Mouse (Mus musculus) mouse trophoblast stem cell (cell line): Measurements from ENCODE around the gene Znrd1as.
"Not testable (repeated sequence)": the region's sequence is repeated elsewhere in the genome, so short reads cannot be mapped to it uniquely, and the experiment has no call there.

Experiments
- in situ Hi-C, 2 experiments: fragments of 300-500 bp; cut with MseI, MboI; formaldehyde crosslinking; loops; 2 replicates in 1 of 2; 3 replicates in 1 of 2; pipeline ENCODE4 v1.15.1; 2025

Znrd1as gene

DNA sequence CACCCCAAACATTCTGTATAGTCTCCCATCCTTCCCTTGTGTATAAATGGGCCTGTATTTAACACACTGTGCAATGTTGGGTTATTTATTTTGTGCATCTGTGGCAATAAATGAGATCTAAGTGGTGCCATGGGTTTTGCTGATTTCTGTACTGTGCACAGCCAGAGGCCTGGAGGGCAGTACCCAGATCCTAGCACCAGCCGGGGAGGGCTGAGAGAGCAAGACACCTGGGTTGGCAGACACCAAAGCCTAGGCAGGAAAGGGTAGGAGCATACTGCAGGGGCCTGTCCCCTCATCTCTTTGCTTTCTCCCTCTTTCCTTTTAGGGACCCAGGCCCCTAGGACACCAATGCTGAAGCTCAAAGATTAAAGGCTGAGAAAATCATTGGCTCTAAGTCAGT lies 10.1 kb upstream of the Znrd1as start:
- in situ Hi-C loops, result no loop called here

DNA sequence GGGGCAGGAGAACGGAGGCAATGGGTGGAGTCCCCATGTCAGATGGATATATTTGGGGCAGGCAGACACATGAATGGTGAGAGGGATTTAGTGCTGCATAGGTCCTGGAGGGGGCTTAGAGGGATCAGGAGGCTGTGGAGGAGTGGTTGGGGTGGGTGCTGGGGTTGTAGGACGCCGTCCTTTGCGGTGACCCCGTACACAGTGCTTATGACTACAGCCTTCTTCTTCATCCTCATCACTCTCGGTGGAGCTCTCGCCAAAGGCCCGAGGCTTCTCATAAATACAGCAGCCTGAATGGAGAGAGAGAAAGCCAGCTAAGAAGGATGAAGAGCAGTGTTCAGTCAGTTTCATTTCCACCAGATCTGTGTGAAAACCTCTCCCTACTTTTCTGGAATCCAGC lies 9.1 kb upstream of the Znrd1as start:
- in situ Hi-C loops, result no loop called here

DNA sequence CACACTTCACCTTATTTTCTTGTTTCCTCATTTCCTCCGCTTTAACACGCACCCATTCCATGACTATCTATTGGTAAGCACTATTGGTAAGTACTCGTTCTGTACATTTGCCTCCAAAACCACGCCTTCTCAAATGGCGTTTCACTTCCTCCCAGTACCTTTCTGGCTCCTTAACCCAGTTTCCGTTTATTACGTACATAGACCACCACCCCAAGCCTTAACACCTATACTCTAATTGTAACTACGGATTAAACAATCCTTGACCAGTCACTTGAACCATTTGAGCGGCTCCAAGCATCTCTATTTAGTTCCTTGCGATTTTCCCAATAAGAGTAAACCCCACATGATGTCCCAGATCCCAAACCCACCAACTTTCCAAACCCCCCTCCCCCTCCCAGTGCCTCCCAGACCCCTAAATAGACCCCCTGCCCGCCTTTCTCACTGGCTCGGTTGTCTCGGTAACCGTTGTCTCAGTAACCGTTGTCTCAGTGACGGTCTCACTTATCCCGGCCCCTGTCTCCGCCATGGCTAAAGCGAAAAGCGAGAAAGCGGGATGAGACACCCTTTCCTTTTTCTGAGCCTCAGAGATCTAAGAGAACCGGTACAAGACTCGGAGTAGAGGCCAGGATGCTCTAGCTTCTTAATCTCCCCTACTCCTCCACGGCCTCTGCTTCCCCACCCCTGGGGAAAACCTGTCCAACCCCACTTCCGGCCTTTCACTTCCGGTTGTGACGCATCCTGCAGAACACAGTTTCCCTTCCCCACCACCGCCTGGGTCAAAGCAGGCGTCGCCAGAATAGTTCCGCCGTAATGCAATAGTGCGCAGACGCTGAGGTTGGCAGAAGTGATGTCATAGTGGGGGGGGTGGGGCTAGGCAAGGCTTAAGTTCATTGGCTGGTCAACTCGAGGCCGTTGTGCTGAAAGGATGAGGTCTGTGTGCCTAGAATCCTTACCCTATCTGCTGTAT lies 7.1 kb upstream of the Znrd1as start, which contains the start of gene Ppp1r11:
Gene Ppp1r11, minus strand, starts transcription at position 761 of the 967 bp plus-strand sequence.
- in situ Hi-C loops, result no loop called here

DNA sequence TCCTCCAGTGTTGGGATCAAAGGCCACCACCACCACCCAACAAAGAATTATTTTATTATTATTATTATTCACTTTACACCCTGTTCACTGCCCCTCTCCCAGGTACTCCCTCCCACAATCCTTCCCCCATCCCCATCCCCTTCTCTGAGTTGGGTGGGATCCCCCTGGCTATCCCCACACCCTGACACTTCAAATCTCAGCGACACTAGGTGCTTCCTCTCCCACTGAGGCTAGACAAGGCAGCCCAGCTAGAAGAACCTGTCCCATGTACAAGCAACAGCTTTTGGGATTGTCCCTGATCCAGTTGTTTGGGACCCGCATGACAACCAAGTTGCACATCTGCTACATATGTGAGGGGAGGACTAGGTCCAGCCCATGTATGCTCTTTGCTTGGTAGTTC lies 5.8 kb upstream of the Znrd1as start:
- in situ Hi-C loops, result no loop called here

DNA sequence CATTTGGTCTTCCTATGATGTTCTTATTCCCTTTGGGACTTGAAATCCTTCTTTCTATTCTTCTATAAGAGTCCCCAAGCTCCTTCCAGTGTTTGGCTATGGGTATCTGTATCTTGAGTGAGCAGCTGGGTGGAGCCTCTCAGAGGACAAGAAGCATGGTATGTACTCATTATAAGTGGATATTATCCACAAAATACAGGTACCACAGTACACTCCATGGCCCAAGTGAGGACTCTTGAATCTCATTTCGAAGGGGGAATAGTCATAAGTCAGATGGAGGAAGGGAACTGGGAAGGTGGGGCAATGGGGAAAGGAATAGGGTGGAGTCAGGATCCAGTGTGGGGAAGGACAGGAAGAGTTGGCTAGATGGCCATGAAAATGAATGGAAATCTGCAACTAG lies 5.3 kb upstream of the Znrd1as start:
- in situ Hi-C loops, result no loop called here

DNA sequence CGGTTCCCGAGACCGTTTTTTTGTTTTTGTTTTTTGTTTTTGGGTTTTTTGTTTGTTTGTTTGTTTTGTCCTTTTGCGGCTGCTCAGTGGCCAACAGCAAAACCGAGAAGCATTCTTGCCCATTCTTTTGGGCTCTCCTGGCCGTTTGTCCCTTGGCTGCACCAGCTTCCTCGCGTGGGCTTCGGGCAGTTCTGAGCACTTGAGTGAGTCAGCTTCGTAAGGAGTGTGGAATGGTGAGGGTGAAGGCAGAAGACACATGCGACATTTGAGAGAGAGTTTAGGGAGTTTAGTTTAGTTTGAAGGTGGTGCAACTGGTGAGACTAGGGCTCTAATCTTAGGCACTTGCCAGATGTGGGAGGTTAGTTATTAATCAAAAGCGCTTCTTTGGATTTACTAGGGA lies 492 bp downstream of the Znrd1as start:
- in situ Hi-C loops, result no loop called here

DNA sequence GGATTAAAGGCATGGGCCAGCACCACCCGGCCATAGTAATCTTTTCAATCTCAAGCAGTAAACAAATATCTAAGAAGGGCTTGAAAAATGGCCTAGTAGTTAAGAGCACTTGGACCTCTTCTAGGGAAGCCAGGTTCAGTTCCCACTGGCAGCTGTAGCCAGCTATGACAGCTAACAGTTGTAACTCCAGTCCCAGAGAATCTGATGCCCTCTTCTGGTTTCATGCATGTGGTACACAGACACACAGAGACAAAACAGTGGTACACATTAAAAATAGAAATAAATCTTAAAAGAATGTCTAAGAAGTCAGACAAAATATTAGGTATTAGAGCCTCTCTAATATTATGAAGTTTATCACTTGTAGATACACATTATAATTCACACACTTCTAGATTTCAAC lies 2.7 kb downstream of the Znrd1as start:
- in situ Hi-C loops, result no loop called here

DNA sequence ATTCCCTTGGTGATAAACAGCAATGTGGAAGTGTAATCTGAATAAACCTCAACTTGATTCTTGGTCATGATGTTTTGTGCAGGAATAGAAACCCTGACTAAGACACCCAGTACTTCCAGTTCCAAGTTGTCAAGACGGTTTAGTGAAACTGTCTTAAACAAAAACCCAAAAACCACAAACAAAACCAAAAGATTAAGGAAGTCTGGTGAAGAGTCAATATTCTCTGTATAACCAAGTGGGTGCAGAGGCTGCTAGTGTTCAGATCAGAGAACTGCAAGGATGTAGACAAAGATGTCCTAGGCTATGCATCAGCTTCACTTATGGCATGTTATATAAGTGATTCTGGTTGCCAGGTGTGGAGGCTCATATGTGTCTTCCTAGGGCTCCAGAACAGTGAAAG lies 8.5 kb downstream of the Znrd1as start:
- in situ Hi-C loops, result no loop called here

DNA sequence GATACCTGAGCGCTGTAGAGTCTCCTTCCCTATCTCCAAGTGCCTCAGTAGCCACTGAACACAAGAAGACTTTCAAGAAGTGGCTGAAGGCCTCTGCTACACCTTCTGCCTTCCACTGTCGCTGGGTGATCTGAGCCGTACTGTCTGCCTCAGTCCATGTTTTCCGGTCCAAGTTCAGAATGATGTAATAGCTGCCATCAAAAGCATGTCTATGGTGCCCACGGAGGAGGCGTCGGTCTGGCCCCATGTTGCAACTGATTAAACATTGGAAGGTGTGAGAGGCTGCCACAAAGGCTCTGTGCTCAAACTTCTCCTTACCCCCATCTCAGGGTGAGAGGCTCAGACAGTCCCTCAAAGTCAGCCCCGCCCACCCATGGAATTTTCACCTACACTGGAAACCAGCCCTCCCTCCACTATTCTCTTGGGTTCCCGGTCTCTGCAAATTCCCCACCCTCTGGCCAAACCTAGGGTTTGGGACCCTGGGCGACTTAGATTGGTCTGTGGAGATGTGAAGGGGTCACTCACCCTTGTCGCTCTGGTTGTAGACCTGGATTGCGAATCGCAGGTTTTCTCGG lies 12.0 kb downstream of the Znrd1as start:
- in situ Hi-C loops, result no loop called here

DNA sequence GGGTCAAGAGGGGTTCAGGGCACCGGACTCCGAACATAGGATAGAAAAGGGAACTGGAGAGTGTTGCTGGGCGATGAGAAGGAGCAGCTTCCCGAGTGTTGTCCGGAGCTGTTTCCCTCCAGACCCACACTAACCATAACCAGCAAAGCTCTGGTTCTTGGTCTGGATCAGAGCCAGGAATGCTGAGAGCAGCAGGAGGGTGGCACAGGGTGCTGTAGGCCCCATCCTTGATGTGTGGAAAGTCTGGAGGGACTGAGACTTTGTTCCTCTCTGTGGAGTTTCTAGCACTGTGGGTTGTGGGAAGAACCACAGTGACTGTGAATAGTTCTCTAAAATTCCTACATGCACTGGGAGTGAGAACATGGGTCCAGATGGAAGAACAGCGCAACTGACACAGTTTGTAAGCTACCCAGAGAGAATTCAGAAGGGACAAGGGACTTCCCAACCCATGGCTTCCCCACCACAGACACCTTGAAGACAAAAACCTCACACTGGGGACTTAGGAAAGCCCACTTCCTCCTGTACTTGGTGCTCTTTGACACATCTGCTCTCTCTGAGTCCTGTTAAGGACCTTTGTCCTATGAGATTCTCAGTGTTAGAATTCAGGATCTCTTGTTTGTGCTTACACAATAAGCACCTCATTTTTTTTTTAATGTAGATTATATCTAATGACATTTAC lies 12.9 kb downstream of the Znrd1as start:
- in situ Hi-C loops, result no loop called here

DNA sequence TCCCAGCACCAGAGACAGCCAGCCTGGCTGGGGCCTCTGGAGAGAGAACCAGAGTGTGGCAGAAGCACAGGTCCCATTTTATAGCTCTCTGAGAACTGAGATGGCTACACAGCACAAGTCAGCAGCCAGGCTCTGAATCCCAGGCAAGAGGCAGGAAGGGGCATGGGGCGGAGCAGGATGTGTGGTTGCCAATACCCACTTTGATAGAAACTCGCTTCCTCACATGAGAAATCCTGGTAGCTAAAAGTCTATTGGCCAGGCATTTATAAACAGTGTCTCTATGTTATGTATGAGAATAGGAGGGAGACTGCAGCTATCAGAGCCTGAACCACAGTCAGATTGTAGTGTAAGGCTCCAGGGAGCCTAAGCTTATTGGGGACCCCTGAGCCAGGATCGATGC lies 14.4 kb downstream of the Znrd1as start:
- in situ Hi-C loops, result no loop called here

DNA sequence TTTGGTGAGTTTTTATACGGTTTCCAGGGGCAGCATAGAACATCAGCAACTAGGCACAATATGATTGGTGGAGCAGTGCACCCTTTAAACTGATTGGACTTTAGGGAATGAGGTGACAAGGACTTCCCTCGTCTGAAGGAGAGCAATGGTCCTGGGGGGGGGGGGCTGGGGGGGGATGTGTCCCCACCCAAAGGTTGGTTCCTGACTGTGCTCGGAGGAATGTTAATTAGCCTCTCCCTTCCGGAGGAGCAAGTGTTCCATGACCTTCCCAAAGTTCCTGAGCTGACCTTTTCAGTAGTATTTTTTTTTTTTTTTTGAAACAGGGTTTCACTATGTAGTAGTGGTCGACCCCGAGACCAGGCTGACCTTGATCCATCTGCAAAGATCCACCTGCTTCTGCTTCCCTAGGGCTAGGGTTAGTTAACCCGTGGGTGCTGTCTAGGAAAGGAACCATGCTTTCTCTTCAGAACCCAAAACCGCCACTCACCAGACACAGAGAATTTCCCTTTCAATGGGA lies 14.9 kb downstream of the Znrd1as start:
- in situ Hi-C loops, result no loop called here

DNA sequence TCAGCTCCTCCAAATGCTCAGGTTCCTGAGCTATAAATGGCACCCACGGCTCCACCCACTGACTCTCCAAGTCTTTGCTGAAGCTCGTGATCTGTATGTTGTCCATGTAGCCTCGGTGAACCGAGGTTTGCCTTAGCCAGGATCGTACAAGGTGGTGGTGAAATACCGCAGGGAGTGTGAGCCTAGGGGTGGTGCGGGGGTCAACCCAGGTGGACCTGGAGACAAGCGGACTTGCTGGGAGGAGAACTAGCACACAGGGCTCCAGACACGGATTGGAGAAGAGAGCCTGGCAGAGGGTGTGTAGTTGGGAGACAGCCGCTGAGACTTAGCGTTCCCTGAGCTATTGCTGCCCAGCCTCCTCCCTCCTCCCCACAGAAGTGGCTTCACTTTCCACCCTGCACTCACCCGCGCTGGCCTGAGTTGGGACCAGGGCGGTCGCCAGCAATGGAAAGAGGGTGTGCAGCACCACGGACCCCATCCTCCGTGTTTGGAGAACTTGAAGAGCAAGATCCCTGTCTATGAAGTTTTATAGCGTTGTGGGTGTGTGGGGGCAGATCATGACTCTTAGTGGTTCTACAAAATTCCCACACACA lies 22.9 kb downstream of the Znrd1as start, which contains the start of gene 2410137M14Rik:
Gene 2410137M14Rik, minus strand, starts transcription at position 17 of the 593 bp plus-strand sequence.
- in situ Hi-C loops, result no loop called here

DNA sequence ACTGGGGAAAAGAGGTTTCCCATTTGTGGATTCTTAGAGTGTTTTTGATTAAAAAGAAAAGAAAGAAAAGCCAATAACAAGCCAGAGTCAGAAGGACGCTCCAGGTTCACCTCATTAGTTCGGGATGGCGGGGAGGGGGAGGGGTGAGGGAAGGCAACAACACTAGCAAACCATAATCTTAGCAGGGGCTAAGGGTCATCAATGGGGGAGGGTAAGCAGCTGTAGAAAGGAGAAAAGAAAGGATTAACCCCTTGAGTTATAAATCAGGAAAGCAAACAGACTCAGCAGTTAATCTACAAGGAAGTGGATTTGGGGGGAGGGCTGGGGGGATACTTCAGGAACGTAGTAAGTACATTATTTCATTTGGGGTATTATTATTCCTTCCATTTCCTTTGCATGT lies 23.5 kb downstream of the Znrd1as start:
- in situ Hi-C loops, result no loop called here

DNA sequence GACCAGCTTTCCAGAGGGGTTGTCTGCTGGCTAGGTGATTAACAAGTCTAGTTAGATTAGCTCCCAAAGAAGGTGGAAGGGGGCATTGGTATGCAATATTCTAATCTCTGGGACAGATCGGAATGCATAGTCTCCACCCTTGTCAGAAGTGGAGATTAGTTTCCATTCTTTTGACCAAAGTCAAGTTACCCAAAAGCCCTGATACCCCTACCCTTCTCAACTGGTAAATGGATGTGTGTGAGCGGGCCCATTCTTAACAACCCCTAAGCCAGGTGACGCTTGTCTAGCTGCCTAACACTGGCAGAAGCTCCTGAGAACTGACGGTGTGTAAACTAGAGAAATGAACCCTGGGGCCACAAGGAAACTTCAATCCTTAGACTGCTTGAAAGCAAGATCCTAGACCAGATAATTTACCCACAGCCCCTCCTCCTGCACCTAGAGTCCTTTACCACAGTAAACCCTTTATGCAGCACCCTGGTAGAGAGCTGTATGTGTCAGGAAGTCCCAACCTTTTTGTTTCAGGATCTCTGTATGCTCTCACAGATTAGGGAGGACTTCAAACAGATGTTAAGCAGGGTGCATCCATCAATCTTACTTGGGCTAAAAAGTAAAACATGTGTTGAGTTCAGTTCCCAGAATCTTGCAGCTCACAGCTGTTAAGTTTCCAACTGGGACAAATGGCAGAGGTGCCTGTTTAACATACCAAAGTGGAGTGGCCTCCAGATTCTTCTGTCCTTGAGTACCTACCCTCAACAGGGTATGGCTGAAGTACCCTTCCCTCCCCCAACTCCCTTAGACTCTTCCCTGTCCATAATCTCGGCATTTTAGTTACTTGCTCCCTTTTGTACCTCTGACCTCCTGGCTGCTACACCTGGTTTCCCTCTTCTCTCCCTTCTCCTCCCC lies 24.1 kb downstream of the Znrd1as start:
- in situ Hi-C loops, result no loop called here

DNA sequence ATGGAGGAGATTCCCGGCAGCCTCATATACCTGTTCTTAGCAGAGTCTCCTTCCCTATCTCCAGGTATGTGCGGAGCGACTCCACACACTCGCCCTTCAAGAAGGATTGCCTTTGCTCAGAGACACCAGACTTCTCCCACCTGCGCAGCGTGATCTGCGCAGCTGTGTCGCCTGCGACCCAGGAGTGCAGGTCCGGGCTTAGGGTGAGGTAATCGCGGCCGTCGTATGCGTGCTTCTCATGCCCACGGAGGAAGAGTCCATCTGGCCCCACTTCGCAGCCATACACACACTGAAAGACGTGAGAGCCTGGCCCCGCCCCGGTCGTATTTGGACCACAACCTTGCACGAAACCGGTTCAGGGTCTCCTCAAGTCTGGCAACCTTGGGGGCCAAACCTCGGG lies 30.1 kb downstream of the Znrd1as start:
- in situ Hi-C loops, result no loop called here

DNA sequence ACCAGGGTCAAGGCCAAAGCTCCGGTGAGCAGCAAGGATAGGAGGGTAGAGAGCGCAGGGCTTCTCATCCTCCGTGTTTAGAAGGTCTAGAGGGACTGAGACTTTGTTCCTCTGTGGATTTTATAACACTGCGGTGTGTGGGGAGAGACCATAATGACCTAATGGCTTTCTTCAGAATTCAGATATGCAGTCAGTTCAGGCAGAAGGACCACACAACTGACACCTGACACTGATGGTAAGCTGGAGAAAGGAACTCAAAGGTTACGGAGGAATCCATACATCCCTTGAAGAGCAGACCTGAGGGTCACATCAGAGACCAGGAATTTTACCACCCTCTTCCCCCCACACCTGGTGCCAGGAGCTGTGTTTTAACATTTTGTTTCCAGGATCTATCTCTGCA lies 31.0 kb downstream of the Znrd1as start, which contains the start of gene H2-M5:
Gene H2-M5, minus strand, starts transcription at position 101 of the 400 bp plus-strand sequence.
- in situ Hi-C loops, result no loop called here

DNA sequence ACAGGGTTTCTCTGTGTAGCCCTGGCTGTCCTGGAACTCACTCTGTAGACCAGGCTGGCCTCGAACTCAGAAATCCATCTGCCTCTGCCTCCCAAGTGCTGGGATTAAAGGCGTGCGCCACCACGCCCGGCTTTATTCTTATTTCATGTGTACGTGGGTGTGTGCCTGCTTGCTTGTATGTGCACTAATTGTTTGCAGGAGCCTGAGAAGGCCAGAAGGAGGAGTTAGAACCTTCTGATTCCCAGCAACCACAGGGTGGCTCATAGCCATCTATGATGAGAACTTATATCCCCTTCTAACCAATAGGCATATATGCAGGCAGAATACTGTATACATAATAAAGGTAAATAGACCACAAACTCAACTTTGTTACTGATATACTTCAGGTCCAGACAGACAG lies 32.2 kb downstream of the Znrd1as start:
- in situ Hi-C loops, result not testable (repeated sequence)

DNA sequence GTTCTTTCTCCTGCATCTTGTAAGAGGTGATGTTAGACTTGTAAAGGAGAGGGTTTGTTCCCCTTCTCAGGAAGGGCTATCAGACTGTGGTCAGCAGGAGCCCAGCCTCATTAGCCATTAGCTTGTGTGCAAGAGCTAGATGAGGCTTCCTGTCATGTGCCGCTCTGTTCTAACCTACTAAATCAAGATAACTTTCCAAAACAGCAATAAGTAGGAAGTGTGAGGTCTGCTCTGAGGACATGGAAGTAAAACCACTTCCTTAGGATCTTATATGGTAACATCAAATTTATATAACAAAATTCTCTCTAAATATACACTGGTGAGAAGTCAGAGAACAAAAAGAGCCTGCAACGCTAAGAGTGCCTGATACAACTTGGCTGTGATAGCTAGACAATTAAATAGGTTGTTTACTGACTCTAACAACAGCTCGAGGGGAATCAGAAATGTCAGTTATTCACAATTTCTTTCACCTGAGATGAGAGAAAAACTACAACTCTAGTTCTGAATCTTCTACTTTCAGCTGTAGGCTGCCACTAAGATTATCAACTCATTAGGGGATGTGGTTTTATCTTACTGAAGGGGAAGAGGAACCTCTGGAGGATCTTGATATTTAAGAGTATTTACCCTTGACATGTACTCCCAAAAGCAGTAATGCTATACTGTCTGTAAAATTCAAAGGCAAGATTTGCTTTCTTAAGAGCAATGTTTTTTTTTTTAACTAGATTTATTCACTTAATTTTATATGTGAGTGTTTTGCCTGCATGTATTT lies 34.1 kb downstream of the Znrd1as start:
- in situ Hi-C loops, result no loop called here

DNA sequence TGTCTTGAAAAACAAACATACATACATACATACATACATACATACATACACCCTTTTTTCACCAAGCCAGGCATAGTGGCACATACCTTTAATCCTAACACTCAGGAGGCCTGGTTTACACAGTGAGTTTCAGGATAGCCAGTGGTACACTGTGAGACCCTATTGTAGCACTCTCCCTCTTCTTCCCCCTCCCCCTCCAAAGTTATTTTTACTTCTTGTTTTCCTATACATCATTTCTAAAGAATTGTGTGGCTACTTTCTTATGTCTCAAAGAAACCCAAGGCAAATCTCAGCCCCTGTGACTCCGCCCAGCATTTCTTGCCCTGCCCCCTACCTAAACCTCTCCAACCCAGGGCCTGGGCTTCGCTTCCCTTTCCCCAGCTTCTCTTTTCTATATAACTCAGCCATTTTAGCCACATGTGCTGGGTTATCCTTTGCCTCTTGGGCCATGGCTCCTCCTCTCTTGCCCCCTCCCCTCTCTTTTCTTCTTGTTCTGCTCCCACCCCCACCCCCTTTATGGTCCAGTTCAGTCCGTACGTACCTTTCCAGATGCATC lies 35.5 kb downstream of the Znrd1as start:
- in situ Hi-C loops, result no loop called here
